Mouse (Mus musculus): Measurements from ENCODE around the gene Gm42715.

DNA sequence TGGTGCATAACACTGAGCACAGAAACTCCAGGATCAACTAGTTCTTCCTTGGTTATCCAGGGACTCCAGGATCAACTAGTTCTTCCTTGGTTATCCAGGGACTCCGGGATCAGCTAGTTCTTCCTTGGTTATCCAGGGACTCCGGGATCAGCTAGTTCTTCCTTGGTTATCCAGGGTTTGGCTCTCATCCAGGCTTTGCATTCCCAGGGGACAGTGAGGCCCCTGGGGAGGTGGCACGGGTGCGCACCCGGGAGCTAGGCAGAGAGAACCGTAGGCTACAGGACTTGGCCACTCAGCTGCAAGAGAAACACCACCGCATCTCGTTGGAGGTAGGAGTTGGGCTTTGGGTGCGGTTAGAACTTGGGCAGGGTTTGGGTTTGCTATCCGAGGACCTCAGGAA, 71.7 kb downstream of the Gm42715 start:
- TF ChIP-seq EP300 (optimal IDR thresholded peaks at IDR 0.05) (no peak), CTCF (IDR thresholded peaks at IDR 0.05; ENCODE audit: low read depth) (no peak)

Data from stomach, postnatal 0 days (tissue).